Mouse (Mus musculus) ES-Bruce4 (cell line): ENCODE data around the gene Hs3st2.

Experiments used
- CTCF ChIP-seq: IDR thresholded peaks from one replicate; pipeline ENCODE4 v1.8.1; 2011; ENCODE audit warnings: low read depth, low read length
- EP300 ChIP-seq: IDR thresholded peaks from 2 replicates; pipeline ENCODE4 v1.6.1; 2011; ENCODE audit warnings: low read depth, low read length; ENCODE audit not compliant: insufficient read depth
- POLR2A ChIP-seq: IDR thresholded peaks from one replicate; pipeline ENCODE4 v1.8.1; 2011; ENCODE audit warnings: low read length; ENCODE audit not compliant: insufficient read depth

DNA sequence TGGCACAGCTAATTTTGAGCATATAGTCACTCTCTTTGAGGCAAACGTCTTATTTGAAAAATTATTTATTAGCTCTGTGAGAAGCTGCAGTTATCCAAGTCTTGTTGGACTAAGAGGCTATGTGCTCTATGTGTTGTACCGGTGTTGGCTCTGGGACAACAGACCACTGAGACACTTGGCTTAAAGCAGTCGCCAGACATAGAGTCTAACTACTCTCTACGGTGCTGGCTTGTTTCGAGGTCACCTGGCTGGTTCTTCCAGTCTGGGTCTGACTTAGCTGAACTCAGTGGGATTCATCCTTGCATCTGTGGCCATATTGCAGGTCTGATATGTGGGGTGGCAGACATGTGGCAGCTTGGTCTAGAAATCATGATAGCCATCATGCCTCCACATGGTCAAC is 72.8 kb downstream of the Hs3st2 start:
- TF ChIP-seq CTCF (no peak), POLR2A (no peak), EP300 (no peak)
